Mouse (Mus musculus) embryonic stem cell, embryonic (primary cell): ENCODE data around the gene Orai3.

Experiments
- CTCF ChIA-PET, 4 experiments: fragments of 300-600 bp in 2 of 4; fragments of 350-600 bp in 2 of 4; sonication (Branson Sonifier 250); formaldehyde crosslinking; loops; one replicate each; lab custom pipeline; 2022; ENCODE audit warnings: inconsistent platforms in 2 of 4; lab: Charles Lee
- POLR2A ChIA-PET, 4 experiments: fragments of 300-600 bp in 2 of 4; fragments of 350-600 bp in 2 of 4; sonication (Branson Sonifier 250); formaldehyde crosslinking; loops; one replicate each; lab custom pipeline; 2022; ENCODE audit warnings: antibody characterized with exemption in 4 of 4, inconsistent platforms in 1 of 4; lab: Charles Lee

The Orai3 gene

DNA sequence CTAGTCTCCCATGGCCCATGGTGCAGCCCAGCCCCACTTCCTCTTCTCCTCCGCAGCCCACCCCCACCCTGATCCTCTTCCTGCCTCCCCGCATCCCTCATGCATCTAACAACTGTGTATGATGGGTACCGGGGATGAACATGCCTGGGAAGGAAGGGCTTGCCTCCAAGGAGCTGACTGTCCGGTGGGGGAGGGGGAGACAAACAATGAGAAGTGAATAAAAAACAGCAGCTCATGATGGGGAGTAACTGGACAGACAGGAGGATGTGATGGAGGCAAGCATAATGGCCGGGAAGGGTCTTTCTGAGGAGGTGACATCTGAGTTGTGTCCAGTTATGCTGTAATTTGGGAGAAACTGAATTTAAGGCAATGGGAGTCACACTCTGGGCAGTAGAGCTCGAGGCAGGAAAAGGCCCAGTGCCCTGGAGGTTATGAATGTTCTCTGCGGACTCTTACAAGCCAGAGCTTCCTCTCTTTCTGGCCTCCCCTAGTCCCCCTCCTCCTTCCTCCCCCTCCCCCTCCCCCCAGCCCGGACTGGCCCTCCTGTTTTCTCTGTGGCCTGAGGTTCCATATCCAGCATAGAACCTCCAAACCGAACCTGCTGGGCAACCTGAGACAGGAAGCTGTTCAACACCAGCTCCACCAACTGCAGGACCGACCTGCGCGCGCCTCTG is 51.4 kb downstream of the Orai3 start:
- CTCF ChIA-PET = interaction anchor here in 3 of 4 experiments (0.6 to 1.5 kb wide), 4 partner anchors 12 to 144 kb away, joined by 3 to 4 read pairs (median 4); no protein-coding TSS in a partner anchor
- POLR2A ChIA-PET = interaction anchor here in 2 of 4 experiments (0.5 to 2.0 kb wide), 11 partner anchors 9 to 168 kb away, joined by 3 to 5 read pairs (median 3); partner anchors contain the start of genes Hsd3b7 (in 2 of the 2) and Kat8 (in 1 of the 2)

DNA sequence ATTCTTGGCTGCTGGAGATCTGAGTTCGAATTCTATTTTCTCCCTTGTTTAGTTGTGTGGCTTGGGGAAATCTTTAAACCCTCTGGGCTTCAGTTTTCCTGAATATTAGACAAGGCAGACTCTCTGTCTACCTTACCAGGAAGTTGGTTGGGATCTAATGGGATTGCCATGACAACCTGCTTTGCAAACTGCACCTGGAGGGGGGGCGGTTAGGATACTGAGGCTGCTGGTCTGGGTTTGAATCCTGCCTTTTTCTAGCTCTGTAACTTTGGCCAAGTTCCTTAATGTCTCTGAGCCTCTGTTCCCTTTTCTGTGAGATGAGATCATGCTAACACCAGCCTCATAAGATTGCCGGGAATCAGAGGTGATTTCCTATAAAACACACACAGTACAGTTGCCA is 52.9 kb downstream of the Orai3 start:
- ChIA-PET CTCF (interaction anchor here in 3 of 4 experiments (0.5 to 1.0 kb wide), 5 partner anchors 15 to 113 kb away, joined by 3 to 21 read pairs (median 4); partner anchors contain the start of gene Vkorc1 (in 1 of the 3)), POLR2A (interaction anchor here in 2 of 4 experiments (0.8 to 1.9 kb wide), 3 partner anchors 15 to 47 kb away, joined by 3 to 4 read pairs (median 4); no protein-coding TSS in a partner anchor)

- ChIA-PET CTCF (interaction anchor here in 3 of 4 experiments (0.5 to 1.6 kb wide), 11 partner anchors 8 to 121 kb away, joined by 3 to 7 read pairs (median 3); partner anchors contain the start of genes Hsd3b7 (in 2 of the 3) and Vkorc1 (in 1 of the 3)), POLR2A (interaction anchor here in 3 of 4 experiments (0.6 to 1.9 kb wide), 12 partner anchors 14 to 182 kb away, joined by 3 to 4 read pairs (median 3); no protein-coding TSS in a partner anchor)
Measured at GRCm38 (mm10) chr7:127823236-127824171, 53.9 kb downstream of the Orai3 start.

DNA sequence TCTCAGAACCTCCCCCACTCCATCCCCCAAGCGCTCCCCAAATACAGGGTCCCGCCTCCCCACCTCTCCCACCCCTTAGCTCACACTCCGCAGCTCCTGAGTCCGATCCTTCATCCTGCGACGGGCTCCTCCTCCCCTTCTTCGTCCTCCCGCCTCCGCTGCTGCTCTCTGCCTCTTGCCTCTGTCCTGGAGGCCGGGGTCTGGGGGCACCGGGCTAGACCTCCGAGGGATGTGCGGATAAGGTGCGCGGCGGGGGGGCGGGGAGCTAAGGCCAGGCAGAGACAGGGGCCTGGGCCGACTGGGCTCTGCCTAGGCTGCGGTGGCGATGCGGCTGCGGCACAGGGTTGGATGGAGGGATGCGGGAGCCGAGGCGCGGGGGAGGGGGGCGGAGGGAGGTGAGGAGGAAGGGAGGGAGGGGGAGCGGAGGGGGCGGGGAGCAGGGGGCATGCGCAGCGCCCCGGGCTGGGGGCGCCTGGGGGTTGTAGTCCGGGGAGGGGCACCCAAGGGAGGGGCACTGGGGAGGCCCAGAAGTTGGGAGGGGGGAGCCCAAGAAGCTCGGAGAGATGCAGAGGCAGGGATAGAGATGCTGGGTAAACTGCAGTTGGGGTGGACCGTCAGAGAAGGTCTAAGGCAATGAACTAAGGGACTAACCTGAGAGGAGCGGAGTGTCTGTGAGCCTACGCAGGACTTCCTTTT is 54.7 kb downstream of the Orai3 start, which contains the start of the genes Stx4a and Stx1b:
Gene Stx4a, plus strand, starts transcription at position 119 of the 696 bp plus-strand sequence.
Gene Stx1b, minus strand, starts transcription at position 374 of the 696 bp plus-strand sequence.
- POLR2A ChIA-PET = interaction anchor here in 3 of 4 experiments (0.5 to 1.9 kb wide), 13 partner anchors 16 to 181 kb away, joined by 3 to 4 read pairs (median 3); no protein-coding TSS in a partner anchor

More for the DNA sequence above, 54.7 kb downstream of the Orai3 start, which contains the start of the genes Stx4a and Stx1b:
- CTCF ChIA-PET = interaction anchor here (0.5 to 1.6 kb wide), 14 partner anchors 9 to 233 kb away, joined by 3 to 7 read pairs (median 3); partner anchors contain the start of gene Hsd3b7 (in 1 of the 4)
